Mouse (Mus musculus) ovary, postnatal 36 days (tissue): ENCODE measurements at regions not wholly inside any gene's neighbourhood (a gene's known extent, or its start where the extent isn't known, plus 50 kb on each side); places are given as distances from the start of the nearest gene placed in this dataset.

Experiments used
- DNase-seq: peaks from one replicate; pipeline ENCODE4 v3.0.0; 2022; ENCODE audit warnings: low spot score, mixed read lengths

DNA sequence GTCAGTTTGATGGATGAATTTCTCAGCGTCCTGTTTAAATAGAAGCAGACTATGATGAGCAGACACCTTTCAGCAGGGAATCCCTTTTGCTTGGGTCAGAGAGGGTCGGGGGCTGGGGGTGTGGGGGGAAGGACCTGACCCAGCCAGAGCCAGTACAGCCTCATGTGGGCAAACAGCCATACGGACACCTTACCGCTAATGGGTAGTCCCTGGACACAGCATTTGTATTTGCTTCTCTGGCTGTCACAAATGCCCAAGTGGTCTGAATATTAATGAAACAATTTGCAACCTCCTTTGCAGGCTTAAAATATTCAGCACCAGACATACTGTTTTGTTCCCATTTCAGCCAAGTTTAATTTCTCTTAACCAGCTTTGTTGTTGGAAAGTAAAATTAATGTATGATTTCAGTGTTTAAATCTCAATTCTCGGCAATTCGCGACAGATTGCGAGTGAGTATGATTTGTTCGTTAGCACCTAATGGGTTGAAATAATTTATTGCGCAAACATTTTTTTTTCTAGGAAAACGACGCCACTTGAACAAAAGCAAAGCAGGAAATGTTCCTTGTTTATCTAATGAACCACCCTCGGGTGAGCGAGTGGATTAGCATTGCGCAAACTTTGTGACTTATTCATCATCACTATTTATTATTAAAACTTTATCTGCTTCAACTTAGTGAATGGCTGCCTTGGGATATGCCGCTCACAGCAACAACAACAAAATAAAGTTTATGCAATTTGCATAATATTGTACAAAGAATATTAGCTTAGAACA, 166.2 kb downstream of the Cdh26 start:
- DNase-seq = no peak

DNA sequence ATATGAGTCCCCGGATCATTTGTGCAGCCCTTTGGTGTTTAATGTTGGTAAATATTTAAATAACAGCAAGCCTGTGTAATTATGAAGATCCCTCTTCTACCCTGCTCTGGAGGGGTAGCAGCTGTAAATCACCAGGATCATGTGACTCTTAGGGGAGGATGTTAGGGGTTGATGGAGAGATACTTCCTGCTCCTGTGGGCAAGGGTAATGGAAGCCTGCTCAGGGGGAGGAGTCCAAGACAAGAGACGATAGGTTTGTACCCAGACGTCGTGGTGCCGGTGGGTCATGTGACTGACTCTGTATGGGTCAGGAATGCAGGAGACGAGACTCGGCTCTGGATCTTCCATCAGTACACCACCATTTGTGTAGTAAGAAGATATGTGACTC, 166.7 kb downstream of the Cdh26 start:
- no peak for DNase-seq

DNA sequence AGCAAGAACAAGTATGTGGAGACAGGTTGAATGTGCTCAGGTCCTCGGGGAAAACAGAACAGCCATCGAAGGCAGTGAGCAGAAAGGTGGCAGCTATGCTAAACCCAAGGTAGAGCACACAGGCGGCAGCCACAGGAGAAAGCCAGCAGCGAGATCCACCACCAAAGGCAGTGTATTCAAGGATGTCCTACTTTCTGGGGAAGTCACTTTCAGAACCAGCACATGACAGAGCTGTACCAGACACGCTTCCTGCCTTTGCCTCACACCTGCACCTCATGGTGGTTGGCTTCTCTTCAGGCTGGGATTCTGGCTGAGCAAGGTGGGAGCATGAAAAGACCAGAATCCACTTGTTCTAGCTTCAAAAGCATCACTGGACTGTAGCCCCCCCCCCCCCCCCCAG, 168.0 kb downstream of the Cdh26 start:
- no peak for DNase-seq

DNA sequence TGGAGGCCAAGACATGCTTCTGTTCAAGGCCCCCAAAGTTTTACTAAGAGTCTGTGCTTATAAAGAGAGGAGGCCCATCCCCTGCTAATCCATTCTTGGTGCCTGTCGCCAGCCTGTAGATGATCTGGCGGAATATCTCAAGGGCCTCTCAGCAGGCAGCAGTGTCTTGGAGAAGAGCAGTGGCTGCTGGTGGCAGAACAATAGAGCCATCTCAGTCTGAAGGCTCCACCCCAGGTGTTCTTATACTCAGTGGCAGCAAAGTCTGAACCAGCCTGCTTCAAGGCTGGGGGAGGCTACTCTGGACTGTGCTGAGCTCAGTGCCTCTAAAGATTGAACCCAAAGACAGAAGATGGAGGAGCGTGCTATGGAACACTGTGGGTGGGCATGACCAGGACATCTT, 168.5 kb downstream of the Cdh26 start:
- DNase-seq = no peak

DNA sequence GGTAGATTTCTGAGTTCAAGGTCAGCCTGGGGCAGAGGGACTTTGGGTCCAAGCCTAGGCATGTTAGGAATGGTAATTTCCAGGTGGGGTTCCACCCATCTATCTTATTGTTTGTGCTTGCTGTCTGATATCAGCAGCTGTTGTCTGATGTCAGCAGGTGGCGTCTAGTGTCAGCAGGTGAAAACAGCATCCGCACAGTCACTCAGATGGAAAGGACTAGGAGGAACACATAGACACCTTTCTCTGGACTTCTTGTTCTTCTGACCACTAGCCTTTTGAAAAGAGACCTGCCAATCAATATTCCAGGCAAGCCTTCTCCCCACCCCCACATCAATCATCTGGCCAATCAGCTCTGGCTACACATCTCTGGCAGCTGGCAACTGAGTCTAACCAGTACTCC, 173.1 kb downstream of the Cdh26 start:
- DNase-seq = no peak

DNA sequence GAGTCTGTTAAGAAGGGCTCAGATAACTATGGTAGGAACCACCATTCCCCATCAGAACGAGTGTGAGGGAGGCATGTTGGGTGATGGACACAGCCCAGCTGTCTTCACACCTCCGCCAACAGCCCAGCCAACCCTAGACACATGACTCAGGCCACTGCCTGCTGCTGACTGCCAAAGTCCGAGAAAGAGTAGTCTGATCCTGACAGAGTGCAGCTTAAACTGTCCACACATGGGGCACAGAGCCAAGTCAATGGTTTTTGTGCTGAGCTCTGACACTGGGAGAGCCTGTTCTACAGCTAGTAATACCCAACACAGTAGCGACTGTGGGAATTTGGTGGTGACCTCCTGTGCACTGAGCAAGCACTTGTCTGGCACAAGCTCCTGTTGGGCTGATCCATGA, 176.4 kb downstream of the Cdh26 start:
- peak; percentile 35 for DNase-seq

DNA sequence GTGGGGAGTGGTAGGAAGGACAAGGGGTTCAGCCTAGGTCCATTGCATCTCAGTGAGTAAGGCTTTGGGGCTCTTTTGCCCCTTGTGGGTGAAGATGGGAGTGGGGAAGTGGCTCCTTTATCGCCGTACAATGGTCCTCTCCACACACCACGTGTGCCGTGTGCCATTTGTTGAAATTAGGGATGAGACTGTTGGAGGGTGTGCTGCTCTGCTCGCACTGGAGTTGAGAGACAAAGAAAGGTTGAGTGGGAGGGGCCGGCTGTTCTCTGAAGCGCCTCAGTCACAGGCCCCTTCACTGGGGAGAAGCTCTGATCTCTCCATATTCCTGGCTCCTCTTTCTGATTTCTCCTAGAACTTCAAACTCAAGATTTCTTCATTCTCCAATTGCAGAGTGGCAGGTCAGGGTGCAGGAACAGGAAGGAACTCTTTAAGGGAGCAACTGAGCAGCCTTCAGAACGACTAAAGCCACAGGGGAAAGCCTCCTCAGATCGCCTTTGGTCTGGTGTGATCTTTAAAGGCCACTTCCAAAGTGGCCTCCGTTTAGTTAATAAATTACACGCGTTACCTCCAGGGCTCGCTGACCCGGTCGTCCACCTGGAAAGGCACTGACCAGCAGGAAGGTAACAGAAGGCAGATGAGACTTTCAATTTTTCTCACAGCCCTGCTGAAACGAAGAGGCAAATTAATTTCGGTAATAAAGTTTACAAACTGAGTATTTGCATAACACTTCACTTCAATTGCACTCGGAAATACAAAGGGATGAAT, 180.1 kb downstream of the Cdh26 start:
- no peak for DNase-seq

DNA sequence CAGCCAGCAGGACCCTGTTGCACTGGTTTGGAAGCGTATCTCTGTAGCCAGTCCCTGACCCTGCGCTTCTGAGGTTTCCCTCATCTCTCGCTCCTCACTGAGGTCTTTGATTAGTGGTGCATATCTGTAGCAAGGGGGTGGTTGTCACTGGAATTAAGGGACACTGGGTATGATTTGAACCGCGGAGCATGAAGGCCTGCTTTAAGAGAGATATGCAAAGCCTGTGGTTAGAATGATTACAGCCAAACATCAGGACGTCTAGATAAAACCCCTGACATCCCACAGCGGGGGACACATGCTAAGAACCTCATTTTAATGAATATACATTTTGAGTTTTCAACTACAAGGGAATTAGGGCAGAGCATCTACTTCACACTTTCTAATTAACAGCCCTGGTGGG, 184.4 kb downstream of the Cdh26 start:
- DNase-seq = no peak

DNA sequence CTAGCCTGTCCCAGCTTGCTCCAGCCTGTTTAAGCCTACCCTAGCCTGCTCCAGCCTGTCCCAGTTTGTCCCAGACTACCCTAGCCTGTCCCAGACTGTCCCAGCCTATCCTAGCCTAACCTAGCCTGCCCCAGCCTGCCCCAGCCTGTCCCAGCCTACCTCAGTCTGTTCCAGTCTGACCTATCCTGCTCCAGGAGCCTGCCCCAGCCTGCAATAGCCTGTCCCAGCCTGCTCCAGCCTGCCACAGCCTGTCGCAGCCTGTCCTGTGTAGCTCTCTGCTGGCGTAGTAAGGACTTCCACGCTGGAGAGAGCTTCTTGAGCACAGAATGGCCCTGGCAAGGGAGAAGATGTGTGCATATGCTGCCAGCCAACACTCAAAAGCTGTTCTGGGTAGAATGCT, 192.5 kb downstream of the Cdh26 start:
- DNase-seq = no peak

DNA sequence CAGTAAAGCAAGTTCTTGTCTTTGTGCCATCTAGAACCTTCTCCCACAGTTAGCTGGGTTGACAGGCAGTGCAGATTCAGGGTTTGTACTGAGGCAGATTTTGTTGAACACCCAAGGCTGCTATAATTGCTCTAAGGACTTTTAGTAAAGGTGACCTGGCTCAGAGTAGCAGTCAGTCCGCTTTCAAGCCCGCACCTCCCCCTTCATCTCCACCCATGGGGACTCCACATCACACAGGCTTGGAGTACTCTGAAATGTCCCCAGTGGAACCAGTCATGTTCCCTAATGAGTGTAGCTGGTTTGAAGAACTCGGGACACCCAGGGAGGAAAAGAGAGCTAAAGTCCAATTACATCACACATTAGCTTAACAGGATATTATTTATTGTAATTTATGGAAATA, 194.1 kb downstream of the Cdh26 start:
- no peak for DNase-seq

DNA sequence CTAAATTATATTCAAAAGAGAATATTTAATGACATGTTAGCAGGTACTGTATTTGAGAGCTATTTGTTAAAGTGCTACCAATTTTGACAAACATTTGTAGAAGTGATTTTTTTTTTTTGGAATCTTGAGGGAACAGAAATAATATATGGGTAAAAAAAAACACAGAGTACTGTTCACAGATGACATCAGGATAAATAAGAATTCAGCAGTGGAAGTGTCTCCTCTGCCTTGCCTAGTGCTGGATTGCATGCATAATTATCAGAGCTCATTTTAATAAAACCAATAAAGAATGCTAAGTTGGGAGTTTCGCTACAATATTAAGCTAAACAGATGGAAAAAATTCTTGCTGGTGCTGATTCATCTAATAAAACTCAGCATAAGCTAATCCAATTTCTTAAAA, 194.6 kb downstream of the Cdh26 start:
- DNase-seq = no peak

DNA sequence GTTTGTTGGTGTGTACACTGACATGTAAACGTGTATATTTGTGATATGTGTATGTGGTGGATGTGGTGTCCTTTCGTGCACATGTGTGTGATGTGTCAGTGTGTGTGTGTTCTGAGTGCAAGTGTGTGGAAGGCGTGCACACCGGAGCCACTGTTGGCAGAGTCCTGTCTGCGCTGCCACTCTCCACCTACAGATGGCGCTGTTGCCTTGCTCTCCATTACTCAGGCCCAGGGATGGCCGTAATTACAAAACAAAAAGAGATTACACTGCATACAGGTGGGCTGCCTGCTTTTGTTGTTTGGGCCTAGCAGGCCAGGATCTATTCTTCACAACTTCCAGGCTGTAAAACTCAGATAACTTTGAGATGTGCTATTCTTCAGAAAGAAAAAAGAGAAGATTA, 199.4 kb downstream of the Cdh26 start:
- DNase-seq = peak; percentile 60

DNA sequence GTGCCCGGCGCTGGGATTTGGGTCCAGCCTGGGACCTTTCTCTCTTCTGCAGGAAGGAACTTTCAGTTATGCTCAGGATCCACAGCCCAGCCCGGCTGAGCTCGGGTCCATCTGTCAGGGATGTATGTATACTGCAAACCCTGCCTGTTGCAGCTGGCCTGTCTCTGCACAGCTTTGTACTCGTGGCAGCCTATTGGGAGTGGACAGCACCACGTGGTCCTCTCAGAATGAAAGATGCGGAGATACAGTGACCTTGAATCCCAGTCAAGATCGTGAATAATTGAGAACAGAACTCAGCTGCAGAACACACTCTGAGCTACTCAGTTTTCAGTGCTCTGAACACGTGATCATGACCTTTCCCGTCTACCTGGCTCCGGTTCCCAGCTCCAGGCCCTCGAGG, 200.2 kb downstream of the Cdh26 start:
- DNase-seq = no peak

DNA sequence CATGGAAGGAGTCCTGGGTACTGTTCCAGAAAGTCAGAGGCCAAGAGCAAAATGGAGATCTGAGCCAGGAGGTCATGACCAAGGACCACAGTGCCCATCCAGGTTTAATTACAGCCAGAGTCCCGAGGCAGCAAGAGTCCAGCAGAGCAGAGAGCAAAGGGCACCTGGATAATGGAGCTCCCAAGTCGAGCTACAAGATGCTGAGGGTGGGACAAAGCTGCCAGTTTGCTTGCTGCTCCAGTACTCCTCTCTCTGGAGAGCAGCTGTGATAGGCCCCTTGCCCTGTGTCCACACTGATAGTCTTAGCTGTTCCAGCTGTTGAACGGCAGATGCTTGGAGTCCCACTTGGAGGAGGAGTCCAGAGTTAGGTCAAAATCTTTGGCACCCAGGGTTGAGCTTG, 201.0 kb downstream of the Cdh26 start:
- no peak for DNase-seq

DNA sequence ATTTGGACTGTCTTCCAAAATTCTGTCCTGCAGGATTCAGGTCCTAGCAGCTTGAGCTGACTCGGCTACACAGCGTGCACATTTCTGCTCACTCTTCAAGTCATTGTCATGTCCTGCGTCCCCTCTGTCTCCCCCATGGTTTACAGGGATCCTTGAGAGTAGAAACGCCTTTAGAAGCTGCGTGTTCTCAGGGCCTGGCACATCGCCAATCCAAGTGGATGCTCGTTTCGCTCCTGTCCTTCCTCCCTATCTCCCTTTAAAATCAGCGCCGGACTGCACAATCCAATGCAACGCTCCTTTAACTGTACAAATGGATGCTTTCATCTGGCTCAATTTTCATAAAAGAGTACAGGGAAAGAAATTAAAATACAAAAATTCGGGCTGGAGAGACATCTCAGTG, 201.6 kb downstream of the Cdh26 start:
- no peak for DNase-seq

DNA sequence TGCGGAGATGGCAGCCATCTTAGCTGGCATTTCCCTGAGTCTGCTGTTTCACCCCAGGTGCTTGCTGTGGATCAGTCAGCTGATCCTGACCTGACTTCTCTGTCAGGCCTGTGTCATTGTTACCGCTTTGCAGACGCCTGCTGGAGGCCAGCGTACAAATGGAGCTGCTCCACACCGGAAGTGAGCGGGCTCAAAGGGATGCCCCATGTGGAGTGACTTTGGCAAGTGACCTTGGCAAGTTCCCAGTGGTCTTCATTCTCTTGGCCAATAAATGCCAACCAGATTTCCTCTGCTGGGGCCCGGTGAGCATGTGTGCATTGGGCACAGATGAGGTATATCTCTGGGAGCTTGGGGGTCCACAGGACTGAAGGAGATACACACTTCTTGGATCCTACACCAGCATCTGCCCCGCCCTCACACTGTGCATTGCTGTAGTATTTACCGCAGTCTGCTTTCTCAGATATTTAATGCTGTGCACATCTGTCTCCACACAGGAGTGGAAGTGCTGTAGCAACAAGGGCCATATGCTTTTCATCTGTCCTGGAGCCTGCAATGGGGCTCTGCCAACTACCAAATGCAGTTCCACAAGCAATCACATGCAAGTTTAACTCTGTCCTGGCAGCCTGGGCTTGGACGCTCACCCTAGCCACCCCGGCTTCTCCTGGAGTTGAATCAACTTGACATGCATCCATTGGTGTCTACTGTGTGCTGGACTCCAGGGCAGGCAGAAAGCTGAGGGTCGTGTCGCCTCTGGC, 202.7 kb downstream of the Cdh26 start:
- DNase-seq = no peak

DNA sequence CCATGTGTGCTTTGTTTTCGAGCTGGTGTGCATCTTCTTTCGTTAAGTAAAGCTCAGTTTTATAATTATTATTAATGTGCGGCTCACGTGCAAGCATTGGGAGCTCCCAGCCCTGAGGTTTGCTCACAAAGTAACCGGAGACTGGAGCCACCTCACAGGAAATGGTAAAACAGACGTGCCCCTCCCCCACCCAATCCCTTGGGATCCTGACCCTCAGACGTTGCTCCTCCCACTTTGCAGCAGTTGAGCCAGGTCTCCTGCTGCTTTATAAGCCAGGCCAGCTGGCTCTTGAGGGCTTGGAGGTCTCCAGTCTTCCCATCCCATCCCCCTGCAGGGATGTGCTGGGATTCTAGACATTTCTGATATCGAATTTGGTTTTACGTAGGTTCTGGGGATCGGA, 203.8 kb downstream of the Cdh26 start:
- DNase-seq = no peak

DNA sequence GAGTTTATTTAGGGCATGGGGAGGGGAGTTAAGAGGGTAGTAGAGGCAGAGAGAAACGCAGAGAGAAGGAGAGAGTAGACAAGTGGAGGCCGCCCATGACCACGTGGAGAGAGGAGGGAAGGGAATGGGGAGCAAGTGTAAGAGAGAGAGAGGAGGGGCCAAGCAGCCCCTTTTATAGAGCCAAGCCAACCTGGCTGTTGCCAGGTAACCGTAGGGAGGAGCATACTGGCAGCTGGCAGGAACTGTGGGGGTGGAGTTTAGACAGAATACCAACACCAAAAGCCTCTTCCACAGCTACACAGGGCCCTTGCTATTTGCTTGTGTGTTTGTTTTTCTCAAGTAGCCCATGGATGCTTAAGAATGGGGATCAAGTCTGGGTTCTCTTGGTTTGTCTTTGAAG, 205.4 kb downstream of the Cdh26 start:
- no peak for DNase-seq

DNA sequence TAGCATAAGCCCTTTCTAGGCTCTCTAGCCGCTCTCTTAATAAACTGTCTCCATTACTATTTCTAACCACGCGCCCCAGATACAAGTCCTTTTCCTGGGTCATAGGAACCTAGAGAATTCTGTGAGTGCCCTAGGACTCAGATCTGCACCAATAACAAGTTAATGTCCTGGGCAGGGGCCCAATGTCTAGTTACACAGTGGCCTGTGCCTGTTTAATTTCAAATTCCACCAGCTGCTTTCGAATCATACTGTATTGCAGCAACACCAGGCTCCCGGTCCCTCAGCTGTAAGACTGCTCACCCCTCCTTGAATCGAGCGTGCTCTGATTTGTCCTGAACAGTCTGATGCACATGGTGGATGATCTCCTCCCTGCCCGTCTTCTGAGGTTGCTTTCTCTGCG, 206.6 kb downstream of the Cdh26 start:
- DNase-seq = no peak

DNA sequence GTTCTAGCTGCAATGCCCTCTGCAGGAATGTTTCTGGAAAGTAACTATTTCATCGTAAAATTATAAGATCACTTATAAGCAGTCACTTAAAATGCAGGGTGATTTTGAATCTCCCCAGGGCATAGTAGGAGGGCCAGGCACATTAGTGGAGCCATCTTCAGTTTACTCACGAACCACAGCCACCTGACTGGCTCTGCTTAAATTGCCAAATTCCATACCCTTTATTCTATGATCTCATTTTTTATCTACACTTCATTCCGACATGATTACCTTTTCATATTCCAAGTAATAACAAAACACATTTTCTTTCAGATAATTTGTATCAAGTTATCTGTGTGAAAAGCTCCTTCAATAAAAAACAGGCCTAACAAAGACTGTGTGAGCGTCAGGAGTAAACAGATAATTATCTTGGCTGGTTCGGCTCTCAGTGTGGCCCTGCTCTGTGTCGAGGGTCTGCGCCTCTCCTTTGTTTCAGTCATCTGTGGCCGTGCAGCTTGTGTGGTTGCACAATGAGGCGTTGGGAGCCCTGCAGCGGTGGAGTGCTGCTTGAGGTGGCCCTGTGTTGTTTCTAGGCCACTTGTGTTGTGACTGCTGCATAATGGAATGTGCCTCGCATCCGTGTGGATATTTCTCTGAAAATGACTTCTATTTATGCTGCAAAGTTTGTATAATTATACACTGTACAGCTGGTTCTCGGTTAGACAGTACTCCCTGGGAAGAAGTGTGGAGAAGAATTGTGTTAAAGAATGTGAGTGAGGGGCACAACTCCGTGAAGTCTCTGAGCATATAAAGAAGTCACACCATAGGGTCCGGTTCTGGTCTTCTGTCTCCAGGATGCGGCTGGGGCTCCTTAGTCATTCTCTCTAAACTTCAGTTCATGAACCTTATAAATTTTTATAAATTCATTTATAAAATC, 212.1 kb downstream of the Cdh26 start:
- no peak for DNase-seq

DNA sequence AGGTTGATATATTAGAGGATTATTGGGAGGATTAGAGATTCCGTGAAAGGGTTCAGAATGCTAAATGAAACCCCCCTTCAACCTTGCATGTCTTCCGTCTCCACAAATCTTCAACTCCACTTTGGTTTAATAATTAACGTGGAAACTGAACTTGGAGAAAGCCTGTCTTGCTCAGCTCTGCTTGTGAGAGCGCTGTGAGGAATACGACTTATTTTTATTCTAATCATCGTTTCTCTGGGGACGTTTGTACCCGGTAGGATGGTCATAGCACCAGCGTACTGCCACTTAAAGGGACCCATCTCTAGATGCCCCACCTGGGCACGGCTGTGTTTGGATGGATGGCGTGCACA, 212.7 kb downstream of the Cdh26 start:
- no peak for DNase-seq

DNA sequence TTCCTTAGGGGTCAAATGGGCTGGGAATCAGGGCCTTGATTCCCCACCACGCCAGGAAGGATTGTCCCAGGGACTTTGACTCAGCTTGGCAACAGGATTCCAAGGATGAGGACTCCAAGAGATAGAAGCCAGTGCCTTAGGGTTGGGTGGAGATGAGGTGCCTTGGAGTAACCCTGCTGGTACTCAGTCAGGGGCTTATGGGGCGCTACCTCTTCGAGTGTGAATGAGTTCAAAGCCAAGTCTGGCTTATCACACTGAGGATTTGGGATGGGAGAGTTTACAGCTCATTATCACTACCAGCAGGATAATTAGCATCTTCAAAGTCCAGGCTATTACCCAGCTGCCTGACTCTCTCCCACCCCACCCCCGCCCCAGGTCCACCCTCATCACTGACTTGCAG, 213.5 kb downstream of the Cdh26 start:
- DNase-seq = no peak
